Mouse (Mus musculus) brain, embryonic 14.5 days (tissue): ENCODE measurements around the gene Fam43b. TPM values are rescaled to one million over a fixed set of nuclear protein-coding genes. Genes with fewer than 3 reads are reported as not detected.
A peak's percentile ranks its signal among the peaks of the same experiment; 100 is the strongest.
"Not testable (repeated sequence)": the region's sequence is repeated elsewhere in the genome, so short reads cannot be mapped to it uniquely, and the experiment has no call there.

Experiments
- DNase-seq: peaks from one replicate; pipeline ENCODE4 v3.0.0-alpha.2; 2011; ENCODE audit warnings: low read depth
- CTCF ChIP-seq: fragments of 200-500 bp; IDR thresholded peaks from 2 replicates; pipeline ENCODE4 v1.5.1; 2012; ENCODE audit warnings: inconsistent platforms, mild to moderate bottlenecking, moderate library complexity, borderline replicate concordance; ENCODE audit not compliant: insufficient read depth, insufficient read length; ENCODE audit errors: extremely low read depth
- POLR2A ChIP-seq: fragments of 200-500 bp; IDR thresholded peaks from 2 replicates; pipeline ENCODE4 v1.6.1; 2012; ENCODE audit warnings: mild to moderate bottlenecking, inconsistent platforms, borderline replicate concordance; ENCODE audit not compliant: poor library complexity, insufficient read depth, insufficient read length, severe bottlenecking; ENCODE audit errors: extremely low read depth
- polyA plus RNA-seq: library from polyadenylated mRNA; depleted of rRNA; stranded (reverse); fragments of >200 nt; gene quantifications from 2 replicates; pipeline ENCODE4 v1.2.3, GENCODE M21; 2012; rRNA removed

The Fam43b gene
- 2.9 and 4.3 TPM in 2 replicates for polyA plus RNA-seq

DNA sequence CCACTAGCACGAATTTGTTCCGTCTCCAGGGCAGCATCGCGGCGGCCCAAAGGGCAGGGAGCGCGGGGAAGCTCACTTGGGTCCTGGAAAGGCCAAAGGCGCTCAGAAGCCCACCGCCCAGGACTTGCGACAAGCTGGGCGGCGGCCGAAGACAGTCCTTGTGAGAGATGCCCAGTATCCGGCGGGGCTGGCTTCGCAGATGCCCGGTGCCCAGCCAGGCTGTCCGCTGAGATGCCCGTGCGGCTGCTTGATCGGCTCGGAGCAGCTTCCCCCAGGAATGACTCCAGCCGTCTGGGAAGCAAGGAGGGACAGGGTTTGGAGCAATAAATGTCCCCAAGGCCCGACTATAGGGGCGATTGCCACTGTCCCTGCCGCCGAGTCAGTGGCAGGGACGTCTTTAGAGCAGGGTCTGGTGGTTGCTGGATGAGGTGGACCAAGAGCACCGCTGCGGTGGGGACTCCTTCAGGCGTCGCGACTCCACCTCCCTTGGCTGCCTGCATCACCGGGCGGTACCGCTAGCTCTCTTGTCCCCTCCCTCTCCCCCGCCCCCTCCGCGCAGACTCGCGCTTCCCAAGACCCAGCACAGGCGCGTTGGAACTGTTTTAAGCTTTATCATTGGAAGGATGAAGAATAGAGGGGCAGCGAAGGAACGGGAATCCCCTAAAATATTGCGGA is at the start of gene Fam43b:
Fam43b (minus strand) TSS at position 558 of the 675 bp plus-strand sequence.
- no peak for TF ChIP-seq CTCF
- TF ChIP-seq POLR2A = no peak
- DNase-seq = peak; percentile 77

DNA sequence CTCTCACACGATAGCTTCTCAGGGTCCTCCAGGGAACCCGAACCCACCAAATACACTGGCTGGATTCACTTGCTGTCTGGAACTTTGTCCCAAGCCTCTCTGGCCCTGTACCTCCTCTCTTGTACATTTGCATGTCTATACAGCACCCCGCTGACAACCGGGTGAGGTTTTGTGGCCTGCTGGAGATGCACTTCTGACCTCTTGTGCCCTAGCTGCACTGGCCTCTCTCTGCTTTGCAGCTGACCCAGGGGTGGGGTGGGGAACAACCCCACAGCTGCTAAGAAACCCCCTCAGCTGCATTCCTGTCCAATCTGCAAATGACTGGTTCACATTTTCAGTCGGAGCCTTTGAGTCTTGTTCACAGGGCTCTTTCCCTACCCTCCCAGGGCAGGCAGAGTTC is 48.6 kb upstream of the Fam43b start:
- TF ChIP-seq POLR2A (no peak), CTCF (no peak)
- no peak for DNase-seq

GRCm38 (mm10) chr4:138440062-138440461 is 43.7 kb upstream of the Fam43b start:
- DNase-seq = no peak
- TF ChIP-seq POLR2A = no peak
- no peak for TF ChIP-seq CTCF

- peak; percentile 98 for DNase-seq
Measured at GRCm38 (mm10) chr4:138434347-138435316, 38.3 kb upstream of the Fam43b start, which contains the start of gene Mul1. TSS of gene Mul1 (plus strand) at chr4:138434671.

GRCm38 (mm10) chr4:138431340-138431739 is 35.0 kb upstream of the Fam43b start:
- no peak for TF ChIP-seq POLR2A
- TF ChIP-seq CTCF = no peak
- no peak for DNase-seq

More at GRCm38 (mm10) chr4:138434347-138435316, 38.3 kb upstream of the Fam43b start, which contains the start of gene Mul1:
- TF ChIP-seq CTCF (no peak), POLR2A (peak; percentile 62; the same call in 1 of the 2 replicates)

DNA sequence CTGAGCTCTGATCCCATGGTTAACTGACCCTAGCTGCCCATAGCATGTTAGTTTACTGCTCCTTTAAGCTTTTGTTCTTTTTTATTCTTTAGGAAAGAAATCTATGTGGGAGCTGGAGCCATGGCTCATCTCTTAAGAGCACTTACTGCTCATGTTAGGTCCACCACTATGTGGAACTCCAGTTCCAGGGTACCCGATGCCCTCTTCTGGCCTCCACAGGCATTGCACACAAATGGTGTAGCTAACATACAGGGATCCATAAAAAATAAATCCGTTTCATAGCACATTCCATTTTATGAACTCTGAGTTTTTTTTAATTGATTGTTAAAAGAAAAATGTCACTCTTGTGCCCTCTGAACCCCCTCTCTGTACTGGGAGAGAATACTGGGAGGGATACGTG is 33.5 kb upstream of the Fam43b start:
- peak; percentile 59; the same call in 1 of the 2 replicates for TF ChIP-seq CTCF
- TF ChIP-seq POLR2A = no peak
- peak; percentile 36 for DNase-seq

GRCm38 (mm10) chr4:138426778-138427705 is 30.7 kb upstream of the Fam43b start:
- TF ChIP-seq CTCF (peak; percentile 84), POLR2A (no peak)
- peak; percentile 85 for DNase-seq

DNA sequence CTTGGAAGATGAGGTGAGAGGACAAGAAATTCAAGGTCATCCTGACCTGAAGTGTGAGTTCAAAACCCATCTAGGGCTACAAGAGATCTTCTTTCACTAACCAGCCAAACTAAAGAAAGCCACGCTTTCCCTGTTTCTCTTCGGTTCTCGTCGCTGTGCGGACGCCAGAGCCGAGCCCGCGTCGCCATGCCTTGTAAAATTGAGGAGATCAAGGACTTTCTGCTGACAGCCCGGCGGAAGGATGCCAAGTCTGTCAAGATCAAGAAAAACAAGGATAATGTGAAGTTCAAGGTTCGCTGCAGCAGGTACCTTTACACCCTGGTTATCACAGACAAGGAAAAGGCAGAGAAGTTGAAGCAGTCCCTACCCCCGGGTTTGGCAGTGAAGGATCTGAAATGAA is 29.3 kb upstream of the Fam43b start:
- not testable (repeated sequence) for DNase-seq

DNA sequence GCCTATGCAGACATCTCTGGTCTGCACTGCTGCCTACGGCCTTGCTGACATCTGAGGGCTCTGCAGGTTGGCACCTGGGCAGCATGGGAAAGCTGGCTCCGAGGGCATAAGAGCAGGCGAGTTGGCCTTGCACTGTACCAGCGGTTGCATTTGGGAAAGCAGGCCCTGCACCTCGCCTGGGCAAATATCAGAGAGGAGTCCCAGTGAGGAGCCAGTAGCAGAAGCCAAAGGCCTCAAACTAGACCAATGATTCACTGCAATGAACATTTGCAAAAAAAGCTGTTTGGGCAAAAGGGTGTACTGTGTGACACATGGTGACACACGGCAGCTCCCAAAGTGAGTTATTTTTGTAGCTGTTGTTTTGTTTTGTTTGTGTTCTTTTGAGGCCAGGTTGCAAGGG is 28.7 kb upstream of the Fam43b start:
- TF ChIP-seq CTCF (no peak), POLR2A (no peak)
- DNase-seq = no peak

GRCm38 (mm10) chr4:138418340-138418957 is 22.1 kb upstream of the Fam43b start:
- no peak for TF ChIP-seq POLR2A
- no peak for TF ChIP-seq CTCF
- DNase-seq = peak; percentile 68

DNA sequence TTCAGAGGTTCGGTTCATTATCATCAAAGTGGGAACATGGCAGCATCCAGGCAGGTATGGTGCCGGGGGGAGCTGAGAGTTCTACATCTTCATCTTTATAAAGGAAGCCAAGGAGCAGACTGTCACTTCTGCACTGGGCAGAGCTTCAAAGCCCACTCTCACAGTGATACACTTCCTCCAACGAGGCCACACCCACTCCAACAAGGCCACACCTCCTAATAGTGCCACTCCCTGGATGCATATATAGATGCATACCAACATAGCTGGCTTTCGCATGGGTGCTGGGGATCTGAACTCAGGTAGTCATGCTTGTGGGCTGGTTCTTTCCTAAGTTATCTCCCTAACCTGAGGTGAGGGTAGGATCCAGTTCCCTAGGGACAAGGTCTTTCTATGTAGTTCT is 21.6 kb upstream of the Fam43b start:
- no peak for DNase-seq
- TF ChIP-seq CTCF = no peak
- no peak for TF ChIP-seq POLR2A
